Mouse (Mus musculus) liver, postnatal 0 days (tissue): Measurements from ENCODE around the gene Exo5.

ENCODE experiments used
- CTCF ChIP-seq: sonication (generic); IDR thresholded peaks from 2 replicates; pipeline ENCODE4 v1.5.1; 2016; ENCODE audit warnings: antibody characterized with exemption, low read depth
- EP300 ChIP-seq: IDR thresholded peaks from 2 replicates; pipeline ENCODE4 v1.6.1; 2016; ENCODE audit warnings: antibody characterized with exemption, low read depth, mild to moderate bottlenecking

GRCm38 (mm10) chr4:120953038-120953437, 28.2 kb upstream of the Exo5 start:
- no peak for TF ChIP-seq CTCF
- peak; percentile 50; the same call in 1 of the 2 replicates for TF ChIP-seq EP300
